29 mouse cellular contexts compared by ENCODE assay signal in the genomic region with DNA sequence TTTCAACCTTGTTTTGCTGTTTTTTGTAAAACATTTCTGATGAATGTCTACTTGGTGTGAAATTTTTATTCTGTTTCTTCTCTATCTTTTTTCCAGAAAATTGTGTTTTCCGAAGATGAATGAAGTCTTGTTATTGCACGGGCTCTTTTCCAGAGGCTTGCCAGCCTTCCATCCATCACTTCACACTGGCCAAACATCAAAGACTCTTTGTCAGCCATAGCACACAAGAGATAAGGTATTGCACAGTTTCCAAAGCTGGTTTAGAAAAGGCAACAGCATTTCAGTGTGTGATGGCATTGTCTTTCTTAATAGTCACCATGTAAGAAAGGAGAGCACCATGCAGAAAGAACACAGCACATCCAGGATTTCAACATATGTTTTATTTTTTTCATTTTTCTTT.
DNase-seq lines count a peak whose midpoint lies in the region; ATAC-seq lines count a peak whose summit lies in the region.
"Had no signal": no experiment of that assay in that cellular context is flagged by ENCODE, and none has a peak within 500 bp of the region (broad histone marks: within the 10 kb centered on the region; RNA-seq: fewer than 3 reads in every experiment).

No protein-coding gene starts in this region.

- H3K9me3 ChIP-seq in neural tube, embryonic 11.5 days (ENCODE audit: control insufficient read depth, low read length) = no peaks in the 10 kb centered on the region
- no peaks in the 10 kb centered on the region for H3K9me3 ChIP-seq in neural tube, embryonic 15.5 days (replicated peaks)
- H3K9me3 ChIP-seq: embryonic facial prominence, embryonic 10.5 days; embryonic facial prominence, embryonic 13.5 days; forebrain, embryonic 12.5 days had no signal

- no peaks in the 10 kb centered on the region for H3K27me3 ChIP-seq in neural tube, embryonic 11.5 days (ENCODE audit: control insufficient read depth, insufficient read depth, low read length)
- no peaks in the 10 kb centered on the region for H3K27me3 ChIP-seq in neural tube, embryonic 15.5 days (replicated peaks)
- H3K27me3 ChIP-seq: embryonic facial prominence, embryonic 13.5 days; forebrain, embryonic 12.5 days had no signal

- no peak for ATAC-seq in neural tube, embryonic 11.5 days (ENCODE audit: insufficient read depth, low FRiP score, low TSS enrichment)
- ATAC-seq in neural tube, embryonic 15.5 days (ENCODE audit: low FRiP score) = no peak
- ATAC-seq: activated CD4-positive, CD25-positive, alpha-beta regulatory T cell, adult 4 months; CD4-positive, CD25-positive, alpha-beta regulatory T cell, adult 4 months; forebrain, embryonic 16.5 days; hindbrain, postnatal 0 days; inflammation-experienced regulatory T-cells, adult 6 months; intestine, embryonic 16.5 days had no signal

- H3K4me1 ChIP-seq in neural tube, embryonic 11.5 days (ENCODE audit: control insufficient read depth, insufficient read depth, low read length) = no peaks in the 10 kb centered on the region
- no peaks in the 10 kb centered on the region for H3K4me1 ChIP-seq in neural tube, embryonic 15.5 days
- H3K4me1 ChIP-seq: embryonic facial prominence, embryonic 10.5 days; embryonic facial prominence, embryonic 13.5 days; forebrain, embryonic 12.5 days had no signal

- WGBS in neural tube, embryonic 11.5 days = 60% methylated on average over 2 of the region's 2 CpGs
- WGBS in neural tube, embryonic 15.5 days = 48% methylated on average over 2 of the region's 2 CpGs

- H3K4me2 ChIP-seq in neural tube, embryonic 11.5 days (ENCODE audit: low read depth) = no peak overlapping the region
- no peak overlapping the region for H3K4me2 ChIP-seq in neural tube, embryonic 15.5 days
- H3K4me2 ChIP-seq: embryonic facial prominence, embryonic 13.5 days; forebrain, embryonic 12.5 days; heart, embryonic 11.5 days; hindbrain, embryonic 14.5 days had no signal

- DNase-seq in adrenal gland, adult 2 months = peak; percentile 67
- DNase-seq in adrenal gland, postnatal 4 days (ENCODE audit: low spot score in 2 of 2) = no peak
- peak; percentile 10 for DNase-seq in neural tube, embryonic 11.5 days (ENCODE audit: low spot score)
- DNase-seq in adrenal gland, postnatal 25 days = peak; percentile 7
- DNase-seq in MN1 (ENCODE audit: low spot score) = no peak
- DNase-seq in B cell, adult 2 months = no peak
- DNase-seq: cerebellum, adult 11-12 months; cerebellum, adult 8-10 months; cerebellum, postnatal 10 days; cerebellum, postnatal 36 days; embryo, embryonic 11 days; gastrocnemius, adult 2 months; gastrocnemius, postnatal 14 days; heart, adult 11 months; heart, postnatal 36 days; kidney, adult 18-20 months had no signal

- no peaks in the 10 kb centered on the region for H3K36me3 ChIP-seq in neural tube, embryonic 11.5 days (ENCODE audit: control insufficient read depth, insufficient read depth, low read length)
- no peaks in the 10 kb centered on the region for H3K36me3 ChIP-seq in neural tube, embryonic 15.5 days
- H3K36me3 ChIP-seq: embryonic facial prominence, embryonic 10.5 days; embryonic facial prominence, embryonic 13.5 days; forebrain, embryonic 12.5 days had no signal

- H3K27ac ChIP-seq in neural tube, embryonic 11.5 days (ENCODE audit: low read depth, low read length) = no peak overlapping the region
- H3K27ac ChIP-seq in neural tube, embryonic 15.5 days (replicated peaks) = no peak overlapping the region
- H3K27ac ChIP-seq: embryonic facial prominence, embryonic 10.5 days; embryonic facial prominence, embryonic 13.5 days; forebrain, embryonic 12.5 days; gastrocnemius, adult 2 months; hindbrain, embryonic 14.5 days; hindbrain, postnatal 0 days had no signal

- no peak overlapping the region for H3K9ac ChIP-seq in neural tube, embryonic 11.5 days (ENCODE audit: low read length)
- no peak overlapping the region for H3K9ac ChIP-seq in neural tube, embryonic 15.5 days (replicated peaks)
- H3K9ac ChIP-seq: embryonic facial prominence, embryonic 13.5 days; forebrain, embryonic 12.5 days; hindbrain, embryonic 14.5 days had no signal

- H3K4me3 ChIP-seq in neural tube, embryonic 11.5 days (ENCODE audit: low read depth, low read length) = no peak overlapping the region
- H3K4me3 ChIP-seq in neural tube, embryonic 15.5 days (replicated peaks) = no peak overlapping the region
- H3K4me3 ChIP-seq: embryonic facial prominence, embryonic 10.5 days; embryonic facial prominence, embryonic 13.5 days; erythroblast, embryonic 14.5 days; forebrain, embryonic 12.5 days; gastrocnemius, adult 2 months had no signal

Comparison
In these comparisons a context has a peak if more than half of its experiments do, and no peak if none do; other contexts are left out.
1. DNase-seq: peak in adrenal gland, adult 2 months (single experiment), neural tube, embryonic 11.5 days (single experiment) and adrenal gland, postnatal 25 days (single experiment); none in adrenal gland, postnatal 4 days (0 of 2), MN1 (single experiment) and B cell, adult 2 months (0 of 2).